Mouse (Mus musculus) thymus, postnatal 0 days (tissue): ENCODE measurements at regions not wholly inside any gene's neighbourhood (a gene's known extent, or its start where the extent isn't known, plus 50 kb on each side); places are given as distances from the start of the nearest gene placed in this dataset.
A peak's percentile ranks its signal among the peaks of the same experiment; 100 is the strongest.

Experiments used
- DNase-seq: peaks from one replicate; pipeline ENCODE4 v3.0.0-alpha.2; 2015; ENCODE audit warnings: low spot score

GRCm38 (mm10) chr9:23651300-23651699 lies 428.4 kb downstream of the Bmper start:
- no peak for DNase-seq

- DNase-seq, result no peak
Observed at GRCm38 (mm10) chr9:23653086-23653485, 430.2 kb downstream of the Bmper start.

GRCm38 (mm10) chr9:23654777-23655176 lies 431.9 kb downstream of the Bmper start:
- DNase-seq, result no peak

GRCm38 (mm10) chr9:23665960-23666359 lies 431.8 kb upstream of the Npsr1 start:
- DNase-seq, result no peak

GRCm38 (mm10) chr9:23669230-23669629 lies 428.6 kb upstream of the Npsr1 start:
- no peak for DNase-seq

- DNase-seq, result no peak
Observed at GRCm38 (mm10) chr9:23670642-23671041, 427.2 kb upstream of the Npsr1 start.

- DNase-seq, result no peak
Observed at GRCm38 (mm10) chr9:23673347-23673860, 424.4 kb upstream of the Npsr1 start.

- DNase-seq, result no peak
Observed at GRCm38 (mm10) chr9:23674833-23675232, 423.0 kb upstream of the Npsr1 start.

GRCm38 (mm10) chr9:23689456-23689855 lies 408.3 kb upstream of the Npsr1 start:
- no peak for DNase-seq

- no peak for DNase-seq
Observed at GRCm38 (mm10) chr9:23692768-23693441, 404.9 kb upstream of the Npsr1 start.

- no peak for DNase-seq
Observed at GRCm38 (mm10) chr9:23693442-23693829, 404.4 kb upstream of the Npsr1 start.

- no peak for DNase-seq
Observed at GRCm38 (mm10) chr9:23694481-23694880, 403.3 kb upstream of the Npsr1 start.

- no peak for DNase-seq
Observed at GRCm38 (mm10) chr9:23700567-23700966, 397.2 kb upstream of the Npsr1 start.

- DNase-seq, result peak; percentile 97
Observed at GRCm38 (mm10) chr9:23717584-23717983, 380.2 kb upstream of the Npsr1 start.

- no peak for DNase-seq
Observed at GRCm38 (mm10) chr9:23728816-23729215, 369.0 kb upstream of the Npsr1 start.

GRCm38 (mm10) chr9:23752478-23752877 lies 345.3 kb upstream of the Npsr1 start:
- DNase-seq, result no peak

GRCm38 (mm10) chr9:23786660-23787059 lies 311.1 kb upstream of the Npsr1 start:
- no peak for DNase-seq
